Comparison of ENCODE assay signal across 8 mouse cellular contexts in the genomic region with DNA sequence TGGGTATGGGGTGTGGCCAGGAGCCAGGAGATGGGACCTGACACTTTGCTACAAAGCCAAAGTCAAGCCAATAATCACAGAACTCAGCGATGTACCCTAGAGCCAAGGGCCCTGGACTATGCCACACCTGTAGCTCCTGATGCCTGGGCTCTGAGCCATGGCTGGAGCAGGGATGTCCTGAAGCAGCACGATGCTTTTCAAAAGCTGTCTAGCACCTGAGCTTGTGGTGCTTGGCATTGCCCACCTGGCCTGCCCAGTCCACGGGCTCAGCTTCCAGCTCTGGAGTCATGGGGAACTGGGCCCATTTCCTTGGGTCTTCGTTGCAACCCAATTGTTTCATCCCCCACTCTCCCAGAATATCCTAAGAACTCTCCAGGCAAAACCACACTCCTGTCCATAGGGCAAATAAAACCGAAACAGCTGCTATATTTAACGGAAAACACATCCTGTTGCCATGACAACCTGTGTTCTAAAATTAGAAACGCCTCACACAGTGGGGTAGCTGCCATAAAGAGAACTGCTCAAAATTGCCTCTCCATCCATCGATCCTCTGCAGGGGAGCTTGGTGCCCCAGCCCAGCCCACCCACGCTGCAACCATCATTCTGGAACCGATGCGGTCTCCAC.
DNase-seq lines count a peak whose midpoint lies in the region; ATAC-seq and TF ChIP-seq lines count a peak whose summit lies in the region.

No protein-coding gene starts in this region.

- no peak overlapping the region for H3K27ac ChIP-seq in cerebellum, adult 2 months (ENCODE audit: insufficient read depth, low read length)
- no peak overlapping the region for H3K27ac ChIP-seq in lung, embryonic 16.5 days (ENCODE audit: low read length)
- peak overlapping the region; percentile 71 for H3K27ac ChIP-seq in hindbrain, embryonic 16.5 days (ENCODE audit: low read depth, low read length)
- no peak overlapping the region for H3K27ac ChIP-seq in stomach, postnatal 0 days (replicated peaks)

- TF ChIP-seq CTCF in cerebellum, adult 2 months (IDR thresholded peaks at IDR 0.05; ENCODE audit: borderline replicate concordance, insufficient read depth, low read depth, low read length) = no peak
- no peak for TF ChIP-seq CTCF in stomach, postnatal 0 days (IDR thresholded peaks at IDR 0.05; ENCODE audit: low read depth)

- H3K36me3 ChIP-seq in lung, embryonic 16.5 days (ENCODE audit: control insufficient read depth, insufficient read depth, low read length) = no peaks in the 10 kb centered on the region
- H3K36me3 ChIP-seq in hindbrain, embryonic 16.5 days (ENCODE audit: control insufficient read depth, insufficient read depth, low read length) = no peaks in the 10 kb centered on the region
- no peaks in the 10 kb centered on the region for H3K36me3 ChIP-seq in stomach, postnatal 0 days (ENCODE audit: control insufficient read depth, insufficient read depth, low read length)

- TF ChIP-seq EP300 in stomach, postnatal 0 days (optimal IDR thresholded peaks at IDR 0.05) = no peak

- peak overlapping the region; percentile 22; the same call in 1 of the 2 replicates for H3K4me2 ChIP-seq in lung, embryonic 16.5 days (ENCODE audit: low read depth, low read length)
- H3K4me2 ChIP-seq in hindbrain, embryonic 16.5 days (ENCODE audit: low read length) = peak overlapping the region; percentile 34
- 0 out of 2 replicates have a peak overlapping the region, but pooled peaks have one; percentile 25 for H3K4me2 ChIP-seq in stomach, postnatal 0 days (replicated peaks; ENCODE audit: low read depth)

- peaks cover 12% of the 10 kb centered on the region for H3K4me1 ChIP-seq in cerebellum, adult 2 months (ENCODE audit: control insufficient read depth, insufficient read depth, low read length)
- peaks cover 9% of the 10 kb centered on the region for H3K4me1 ChIP-seq in lung, embryonic 16.5 days (replicated peaks; ENCODE audit: control insufficient read depth, insufficient read depth, low read length)
- peaks cover 19% of the 10 kb centered on the region for H3K4me1 ChIP-seq in hindbrain, embryonic 16.5 days (ENCODE audit: control insufficient read depth, insufficient read depth, low read depth, low read length)
- H3K4me1 ChIP-seq in stomach, postnatal 0 days (replicated peaks; ENCODE audit: control insufficient read depth, insufficient read depth) = peaks cover 2% of the 10 kb centered on the region; the same call in 1 of the 2 replicates

- no peaks in the 10 kb centered on the region for H3K27me3 ChIP-seq in cerebellum, adult 2 months (ENCODE audit: control insufficient read depth, insufficient read depth, low read length)
- H3K27me3 ChIP-seq in lung, embryonic 16.5 days (ENCODE audit: control insufficient read depth, insufficient read depth, low read depth, low read length) = no peaks in the 10 kb centered on the region
- no peaks in the 10 kb centered on the region for H3K27me3 ChIP-seq in hindbrain, embryonic 16.5 days (replicated peaks; ENCODE audit: control insufficient read depth, insufficient read depth, low read length)
- no peaks in the 10 kb centered on the region for H3K27me3 ChIP-seq in stomach, postnatal 0 days (ENCODE audit: control insufficient read depth, insufficient read depth, low read length)

- DNase-seq in cerebellum, adult 2 months = peak in 1 of 2 experiments; percentile 13
- DNase-seq in lung, postnatal 14 days = no peak
- DNase-seq in lung, postnatal 10 days = peak; percentile 54
- DNase-seq in stomach, postnatal 0 days (ENCODE audit: low spot score) = no peak
- DNase-seq in thymus, postnatal 4 days = no peak

- no peak for TF ChIP-seq POLR2A in cerebellum, adult 2 months (IDR thresholded peaks at IDR 0.05; ENCODE audit: borderline replicate concordance, insufficient read depth, low read length)

- 12% methylated on average over 11 of the region's 11 CpGs for WGBS in cerebellum, adult 2 months
- 38% methylated on average over 11 of the region's 11 CpGs for WGBS in lung, embryonic 16.5 days
- 28% methylated on average over 11 of the region's 11 CpGs for WGBS in hindbrain, embryonic 16.5 days
- WGBS in stomach, postnatal 0 days = 37% methylated on average over 11 of the region's 11 CpGs

- H3K9ac ChIP-seq in lung, embryonic 16.5 days (ENCODE audit: low read length) = no peak overlapping the region
- H3K9ac ChIP-seq in hindbrain, embryonic 16.5 days (ENCODE audit: low read depth, low read length) = 0 out of 2 replicates have a peak overlapping the region, but pooled peaks have one; percentile 29
- H3K9ac ChIP-seq in stomach, postnatal 0 days (ENCODE audit: low read length) = no peak overlapping the region

- peak overlapping the region; percentile 10 for H3K4me3 ChIP-seq in cerebellum, adult 2 months (replicated peaks; ENCODE audit: insufficient read depth, low read depth, low read length)
- no peak overlapping the region for H3K4me3 ChIP-seq in lung, embryonic 16.5 days (ENCODE audit: low read length)
- H3K4me3 ChIP-seq in hindbrain, embryonic 16.5 days (ENCODE audit: low read length) = no peak overlapping the region
- no peak overlapping the region for H3K4me3 ChIP-seq in stomach, postnatal 0 days (ENCODE audit: low read depth, low read length)

- no peaks in the 10 kb centered on the region for H3K9me3 ChIP-seq in lung, embryonic 16.5 days (ENCODE audit: control insufficient read depth, low read length)
- H3K9me3 ChIP-seq in hindbrain, embryonic 16.5 days (ENCODE audit: control insufficient read depth, low read length) = no peaks in the 10 kb centered on the region
- no peaks in the 10 kb centered on the region for H3K9me3 ChIP-seq in stomach, postnatal 0 days (ENCODE audit: control insufficient read depth, low read length)

- no peak for ATAC-seq in cerebellum, adult (ENCODE audit: insufficient number of reproducible peaks, low FRiP score, low TSS enrichment)
- peak; percentile 76 for ATAC-seq in lung, embryonic 16.5 days (ENCODE audit: low read depth)
- peak; percentile 72 for ATAC-seq in hindbrain, embryonic 16.5 days
- 0 out of 2 replicates have a peak, but pooled peaks have one; percentile 57 for ATAC-seq in stomach, postnatal 0 days (ENCODE audit: low FRiP score, low TSS enrichment)
